Mouse (Mus musculus) heart, postnatal 0 days (tissue): ENCODE measurements around the gene Rbm15.

Experiments used
- CTCF ChIP-seq: IDR thresholded peaks from 2 replicates; pipeline ENCODE4 v1.5.1; 2016; ENCODE audit warnings: antibody characterized with exemption, control low read depth, low read depth
- EP300 ChIP-seq: IDR thresholded peaks from 2 replicates; pipeline ENCODE4 v1.6.1; 2016; ENCODE audit warnings: antibody characterized with exemption, low read depth

- TF ChIP-seq EP300: 0 out of 2 replicates have a peak, but pooled peaks have one; percentile 34
- no peak for TF ChIP-seq CTCF
Observed at GRCm38 (mm10) chr3:107278479-107279269, 54.8 kb downstream of the Rbm15 start, which contains the start of gene Lamtor5.
